39 mouse cellular contexts compared by ENCODE assay signal in genomic region chr4:127345000-127345399, GRCm38 (mm10). TPM values are rescaled to one million over a fixed set of nuclear protein-coding genes. Genes with fewer than 3 reads are reported as not detected.
"Had no signal": no experiment of that assay in that cellular context is flagged by ENCODE, and none has a peak within 500 bp of the region (broad histone marks: within the 10 kb centered on the region; RNA-seq: fewer than 3 reads in every experiment).

No protein-coding gene starts in this region.

- H3K9me3 ChIP-seq: heart, embryonic 10.5 days; hindbrain, embryonic 10.5 days; hindbrain, embryonic 12.5 days; hindbrain, embryonic 15.5 days; kidney, embryonic 15.5 days; limb, embryonic 13.5 days; limb, embryonic 15.5 days; liver, embryonic 12.5 days had no signal

- H3K27ac ChIP-seq: gastrocnemius, adult 2 months; heart, embryonic 10.5 days; hindbrain, embryonic 10.5 days; hindbrain, embryonic 12.5 days; hindbrain, embryonic 15.5 days; hindbrain, postnatal 0 days; kidney, embryonic 15.5 days; kidney, postnatal 0 days; layer of hippocampus, adult 2 months; limb, embryonic 13.5 days; limb, embryonic 15.5 days; liver, embryonic 12.5 days; liver, embryonic 14.5 days had no signal

- H3K9ac ChIP-seq: heart, embryonic 12.5 days; hindbrain, embryonic 12.5 days; hindbrain, embryonic 15.5 days; kidney, embryonic 15.5 days; limb, embryonic 13.5 days; limb, embryonic 15.5 days; liver, embryonic 12.5 days; liver, embryonic 14.5 days had no signal

- H3K4me1 ChIP-seq: heart, embryonic 10.5 days; heart, embryonic 12.5 days; hindbrain, embryonic 10.5 days; hindbrain, embryonic 12.5 days; hindbrain, embryonic 15.5 days; kidney, embryonic 15.5 days; limb, embryonic 13.5 days; limb, embryonic 15.5 days; liver, embryonic 12.5 days had no signal

- H3K27me3 ChIP-seq: heart, embryonic 12.5 days; hindbrain, embryonic 12.5 days; hindbrain, embryonic 15.5 days; kidney, embryonic 15.5 days; limb, embryonic 13.5 days; limb, embryonic 15.5 days had no signal

- H3K4me3 ChIP-seq: gastrocnemius, adult 2 months; heart, embryonic 10.5 days; heart, embryonic 12.5 days; hindbrain, embryonic 10.5 days; hindbrain, embryonic 12.5 days; hindbrain, embryonic 15.5 days; kidney, embryonic 15.5 days; layer of hippocampus, adult 2 months; limb, embryonic 13.5 days; limb, embryonic 15.5 days; liver, embryonic 12.5 days had no signal

- DNase-seq: gastrocnemius, adult 2 months; gastrocnemius, postnatal 10 days; gastrocnemius, postnatal 25 days; heart, adult 18-20 months; heart, postnatal 10 days; heart, postnatal 4 days; kidney, adult 11 months; kidney, adult 2 months; kidney, adult 9 months; kidney, postnatal 14 days; kidney, postnatal 36 days; left cerebral cortex, postnatal 4 days; lung, adult 18-20 months had no signal

- H3K36me3 ChIP-seq: heart, embryonic 10.5 days; heart, embryonic 12.5 days; hindbrain, embryonic 10.5 days; hindbrain, embryonic 12.5 days; hindbrain, embryonic 15.5 days; kidney, embryonic 15.5 days; limb, embryonic 13.5 days; limb, embryonic 15.5 days; liver, embryonic 12.5 days had no signal

RNA-seq across cellular contexts. Expression of gene Gjb4, which starts 8.9 kb away (rescaled TPM):
- total RNA-seq: gastrocnemius, adult 2 months; gastrocnemius, postnatal 10 days; gastrocnemius, postnatal 25 days; gastrocnemius, postnatal 4 days; granulocyte monocyte progenitor cell, adult 5-6 weeks; heart, adult 18-20 months; heart, adult 8-10 months; heart, postnatal 10 days; heart, postnatal 25 days; heart, postnatal 4 days; hindbrain, postnatal 0 days; layer of hippocampus, adult 2 months; layer of hippocampus, postnatal 10 days; layer of hippocampus, postnatal 25 days; left cerebral cortex, adult 18-20 months; left cerebral cortex, adult 8-10 months; left cerebral cortex, postnatal 10 days; left cerebral cortex, postnatal 25 days; left cerebral cortex, postnatal 4 days; liver, adult 2 months had no signal
- polyA plus RNA-seq: heart, embryonic 10.5 days; heart, embryonic 12.5 days; heart, embryonic 14.5 days; hindbrain, embryonic 15.5 days; hindbrain, postnatal 0 days; intestine, embryonic 14.5 days; limb, embryonic 13.5 days; liver, adult 2 months; liver, embryonic 12.5 days; liver, embryonic 14.5 days had no signal

RNA-seq across cellular contexts. Expression of gene Gjb5, which starts 13.0 kb away (rescaled TPM):
- total RNA-seq: gastrocnemius, adult 2 months; granulocyte monocyte progenitor cell, adult 5-6 weeks; layer of hippocampus, adult 2 months; layer of hippocampus, postnatal 10 days; layer of hippocampus, postnatal 25 days; left cerebral cortex, adult 18-20 months; left cerebral cortex, adult 8-10 months; left cerebral cortex, postnatal 10 days; left cerebral cortex, postnatal 25 days; liver, adult 2 months had no signal
- polyA plus RNA-seq: liver, adult 2 months had no signal

RNA-seq across cellular contexts. Expression of gene Gjb3, which starts 14.4 kb away (rescaled TPM):
- total RNA-seq: gastrocnemius, adult 2 months; gastrocnemius, postnatal 10 days; gastrocnemius, postnatal 25 days; gastrocnemius, postnatal 4 days; left cerebral cortex, adult 8-10 months; liver, adult 2 months had no signal
- polyA plus RNA-seq: heart, embryonic 12.5 days; liver, adult 2 months; liver, embryonic 12.5 days had no signal

RNA-seq across cellular contexts. Expression of gene Gja4, which starts 31.2 kb away (rescaled TPM):
- total RNA-seq: granulocyte monocyte progenitor cell, adult 5-6 weeks had no signal
